Mouse (Mus musculus) c-Kit-positive CD71-negative TER-119-negative erythroid progenitor cells, embryonic 14.5 days (primary cell): ENCODE data around the gene Klf13.

ENCODE experiments used
- DNase-seq: peaks from one replicate; pipeline ENCODE4 v3.0.0-alpha.2; 2013; ENCODE audit warnings: low read depth

The Klf13 gene

DNA sequence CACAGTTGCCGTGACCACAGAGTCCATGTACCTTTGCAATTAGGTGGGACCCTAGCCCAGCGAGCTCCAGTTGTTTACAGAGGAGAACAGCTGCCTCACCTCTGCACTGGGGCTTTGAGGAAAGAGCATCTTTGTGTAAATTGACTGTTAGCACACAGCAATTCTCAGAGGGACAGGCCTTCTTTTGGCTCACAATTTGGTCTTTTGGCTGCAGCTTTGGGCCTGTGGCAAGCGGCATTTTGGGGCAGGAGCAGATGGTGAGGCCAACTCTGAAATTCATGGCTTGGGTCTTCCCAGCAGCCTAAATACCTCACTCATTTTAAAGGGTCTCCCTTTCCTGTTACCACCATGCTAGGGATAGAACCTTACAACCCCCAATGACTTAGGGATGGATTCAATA, 10.5 kb upstream of the Klf13 start:
- DNase-seq = no peak

DNA sequence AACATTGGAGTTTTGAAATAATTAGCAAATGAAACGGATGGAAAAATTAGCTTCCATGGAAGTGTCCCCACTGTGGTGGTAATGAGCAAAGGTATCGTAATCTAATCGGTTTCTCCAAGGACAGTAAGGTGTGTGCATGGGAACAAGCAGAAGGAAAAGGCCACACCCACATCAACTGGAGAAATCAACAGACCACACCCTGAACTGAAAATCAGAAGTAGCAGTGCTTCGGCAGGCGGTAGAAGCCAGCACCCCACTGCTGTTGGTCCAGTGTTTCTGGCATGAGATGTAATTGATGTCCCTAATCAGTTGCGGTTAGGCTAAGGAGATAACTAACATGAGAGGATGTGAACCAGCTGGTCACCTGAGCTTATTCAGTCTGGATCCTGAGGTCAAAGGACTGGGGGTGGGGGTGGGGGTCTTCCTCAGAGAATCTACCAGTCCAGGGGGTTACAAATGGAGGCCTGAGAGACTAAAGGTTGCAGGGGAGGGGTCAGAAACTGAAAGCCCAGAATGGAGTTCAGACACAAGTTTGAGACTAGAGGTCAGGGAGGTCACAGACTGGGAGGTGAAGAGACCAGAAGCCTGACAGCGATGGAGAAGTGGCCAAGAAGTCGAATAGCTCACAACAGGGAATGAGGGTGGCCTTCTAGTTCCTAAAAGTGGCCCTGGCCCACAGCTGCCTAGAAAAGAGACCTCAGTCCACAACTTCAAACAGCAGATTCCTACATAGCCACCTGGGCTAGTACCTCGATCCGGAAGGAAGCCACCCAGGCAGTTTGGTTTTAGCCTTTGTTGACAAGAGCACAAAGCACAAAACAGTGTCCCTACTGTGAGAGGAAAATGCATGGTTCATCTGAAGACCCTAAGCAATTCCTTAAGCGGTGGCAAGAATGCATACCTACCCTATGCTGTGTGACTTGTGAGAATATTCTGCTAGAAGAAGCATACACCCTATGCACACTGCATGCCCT, 9.1 kb upstream of the Klf13 start:
- no peak for DNase-seq

DNA sequence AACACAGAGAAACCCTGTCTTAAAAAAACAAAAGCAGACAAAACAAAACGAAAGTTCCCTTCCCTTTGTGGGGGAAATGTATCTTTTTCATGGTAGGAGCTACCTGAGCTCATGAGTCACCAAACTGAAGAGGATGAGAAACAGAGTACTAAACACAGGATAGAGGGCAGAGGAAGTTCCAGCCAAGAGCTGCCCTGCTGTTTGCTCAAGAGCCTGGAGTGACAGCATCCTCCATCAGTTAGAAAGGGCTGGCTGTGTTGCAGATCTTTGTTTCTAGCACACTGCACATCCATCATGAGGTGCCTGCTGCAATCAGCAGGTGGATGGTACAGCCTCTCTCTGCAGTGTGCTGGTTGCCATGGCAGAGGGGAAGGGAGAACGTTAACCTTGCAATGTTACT, 5.2 kb upstream of the Klf13 start:
- DNase-seq = no peak

DNA sequence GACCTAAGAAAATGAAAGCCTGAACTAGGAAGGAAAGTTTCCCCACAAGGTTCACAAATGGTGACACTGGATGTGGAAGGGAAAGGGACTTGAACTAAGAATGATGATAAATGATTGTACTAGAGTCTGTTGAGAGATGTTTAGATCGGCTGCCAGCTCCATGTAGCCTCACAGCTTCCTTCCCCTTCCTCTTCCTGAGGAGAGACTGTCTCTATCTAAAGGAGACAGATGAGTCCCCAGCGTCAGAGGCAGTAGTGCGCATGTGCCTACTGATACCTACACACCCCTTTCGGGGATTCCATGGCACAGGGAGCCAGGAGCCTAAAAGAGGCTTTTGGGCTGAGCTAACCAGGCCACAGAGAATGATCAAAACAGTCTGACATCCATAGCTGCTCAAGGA, 2.8 kb upstream of the Klf13 start:
- DNase-seq = no peak

DNA sequence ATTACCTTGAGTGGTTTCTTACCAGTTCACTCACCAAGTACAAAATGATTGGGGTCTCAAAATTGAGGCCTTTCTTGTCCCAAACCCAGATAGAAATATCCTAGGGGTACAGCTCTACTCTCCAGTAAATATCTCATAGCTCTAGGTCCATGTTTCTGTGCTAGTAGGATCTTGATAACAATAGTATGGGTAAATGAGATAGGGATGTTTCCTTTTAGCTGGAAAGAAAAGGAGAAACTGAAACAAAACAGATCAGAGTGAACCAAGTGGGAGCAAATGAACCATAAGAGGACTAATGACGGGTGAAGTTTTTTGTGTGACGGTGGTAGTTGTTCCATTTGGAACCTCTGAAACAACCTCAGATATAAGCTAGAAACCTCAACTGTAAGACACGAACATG, 2.3 kb upstream of the Klf13 start:
- no peak for DNase-seq

DNA sequence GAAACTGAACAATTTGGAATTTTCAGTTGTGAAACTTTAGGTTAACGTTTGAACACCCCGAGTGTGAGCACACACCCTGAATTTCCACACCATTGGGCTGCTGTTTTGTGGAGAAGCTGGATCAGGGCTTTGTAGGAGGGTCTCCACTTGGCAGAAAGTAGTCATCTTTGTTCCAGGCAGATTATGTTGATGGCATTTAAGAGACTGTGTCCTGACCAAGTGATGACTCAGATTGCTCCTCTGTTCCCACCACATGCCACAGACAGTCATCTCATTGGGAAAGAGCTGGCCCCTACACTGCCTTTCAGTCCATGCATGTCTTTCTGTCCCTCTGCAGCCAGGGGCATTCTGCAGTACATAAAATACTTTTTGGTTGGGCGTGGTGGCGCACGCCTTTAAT, 1.6 kb upstream of the Klf13 start:
- DNase-seq = no peak

DNA sequence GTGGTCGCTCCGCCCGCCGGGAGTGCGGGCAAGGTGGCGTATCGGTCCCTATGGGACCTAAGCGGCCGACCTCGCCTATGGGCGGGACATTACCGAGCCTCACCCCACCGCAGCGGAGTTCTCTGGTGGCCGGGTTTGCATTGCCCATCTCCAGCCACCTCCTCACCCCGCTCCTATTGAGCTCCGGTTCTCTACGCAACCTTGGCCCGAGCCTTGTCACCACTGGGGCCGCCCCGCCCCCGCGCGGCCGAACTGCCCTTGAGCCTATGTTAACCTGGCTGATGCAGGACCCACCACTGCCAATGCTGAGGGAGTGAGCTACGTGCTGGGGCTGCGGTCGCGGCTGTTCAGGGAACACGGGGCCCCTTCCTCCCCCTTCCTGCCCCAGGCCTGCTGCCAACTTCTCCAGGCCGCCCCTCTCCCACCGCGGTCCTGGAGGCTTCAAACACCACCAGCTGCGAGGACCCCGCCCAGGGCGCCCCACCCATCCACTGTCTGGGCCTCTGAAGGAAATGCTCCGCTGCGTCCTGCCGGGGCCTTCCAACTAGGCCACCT, 759 bp upstream of the Klf13 start:
- DNase-seq = peak; percentile 70

DNA sequence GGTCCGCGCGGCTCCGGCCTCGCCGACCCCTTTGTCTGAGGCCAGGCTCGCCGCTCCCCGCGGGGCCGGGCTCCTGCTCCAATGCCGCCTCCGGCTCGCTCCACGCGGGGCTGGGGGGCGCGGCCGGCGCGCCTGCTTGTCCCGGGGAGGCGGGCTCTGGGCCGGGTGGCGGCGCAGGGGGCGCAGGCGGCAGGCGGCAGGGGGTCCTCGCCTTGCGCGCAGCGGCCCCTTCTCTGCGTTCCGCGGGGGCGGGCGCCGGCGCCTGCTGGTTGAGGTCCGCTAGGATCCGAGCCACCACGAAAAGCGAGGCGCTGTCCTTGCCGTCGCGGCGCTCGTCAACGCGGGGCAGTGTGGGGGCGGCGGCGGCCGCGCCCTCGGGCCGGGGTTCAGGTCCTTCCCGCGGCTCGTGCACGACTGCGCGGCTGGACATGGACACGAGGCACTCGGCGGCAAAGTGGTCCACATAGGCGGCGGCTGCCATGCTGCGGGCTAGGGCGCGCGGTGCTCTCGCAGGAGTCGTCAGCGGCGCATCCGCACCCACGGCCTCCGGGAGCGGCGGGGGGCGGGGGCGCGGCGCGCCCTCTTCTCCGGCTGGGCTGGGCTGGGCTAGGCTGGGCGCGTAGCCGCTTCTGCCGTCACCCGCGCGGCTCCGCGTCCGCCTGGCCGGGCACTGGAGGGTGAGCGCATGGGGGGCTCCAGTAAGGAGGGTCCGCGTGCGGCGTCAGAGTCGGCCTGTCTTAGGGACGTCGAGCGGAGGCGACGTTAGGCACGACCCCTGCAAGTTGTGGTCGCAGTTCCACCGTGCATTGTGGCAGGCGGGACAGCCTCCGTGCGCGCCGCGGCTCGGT, 425 bp downstream of the Klf13 start:
- no peak for DNase-seq

DNA sequence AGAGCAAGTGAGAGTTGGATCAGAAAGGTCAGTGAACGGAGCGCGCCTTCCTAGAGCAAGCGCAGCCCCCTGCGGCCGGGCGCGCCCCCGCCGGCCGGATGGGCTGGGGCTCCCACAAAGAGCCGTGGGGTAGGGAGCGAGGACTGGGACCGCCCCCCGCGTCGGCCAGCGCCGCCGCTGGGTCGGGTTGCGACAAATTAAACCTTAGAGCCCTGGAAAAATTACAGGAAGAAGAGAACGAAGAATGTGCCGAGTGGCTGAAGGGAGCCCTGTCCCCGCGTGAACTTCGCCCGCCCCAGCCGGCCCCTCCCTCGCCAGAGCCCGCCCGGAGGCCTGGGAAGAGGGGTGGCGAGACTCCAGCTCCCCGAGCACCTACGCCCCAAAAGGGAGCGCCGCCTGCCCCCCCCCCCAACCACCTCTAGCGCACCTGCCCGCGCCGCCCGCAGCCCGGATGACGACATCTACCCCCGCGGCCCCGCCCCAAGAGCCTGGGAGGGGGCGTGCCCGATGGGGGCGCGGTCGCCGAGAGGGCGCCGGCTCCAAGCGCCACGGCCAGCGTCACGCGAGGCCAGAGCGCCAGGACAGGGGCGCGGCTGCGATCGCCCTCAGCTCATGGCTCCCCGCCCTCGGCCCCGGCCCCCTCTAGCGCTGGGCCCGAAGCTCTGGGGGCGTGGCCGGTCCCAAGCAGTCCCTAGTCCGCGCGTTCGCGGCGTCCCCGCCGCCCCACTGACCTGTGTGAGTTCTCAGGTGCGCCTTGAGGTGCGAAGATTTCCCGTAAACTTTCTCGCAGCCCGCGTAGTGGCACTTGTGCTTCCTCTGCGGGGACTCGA, 1.3 kb downstream of the Klf13 start:
- DNase-seq = peak; percentile 78

DNA sequence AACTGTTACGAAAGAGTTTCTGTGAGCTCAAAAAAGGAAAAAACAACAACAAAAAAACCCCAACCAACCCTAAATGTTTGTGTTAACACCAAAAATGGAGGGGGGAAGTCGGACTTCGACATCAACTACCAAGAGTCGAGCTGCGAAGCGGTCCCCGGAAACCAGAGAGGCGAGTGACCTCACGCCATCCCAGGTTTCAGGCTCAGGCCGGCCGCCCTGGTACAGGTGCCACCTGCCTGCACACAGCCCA, 1.8 kb downstream of the Klf13 start:
- no peak for DNase-seq

DNA sequence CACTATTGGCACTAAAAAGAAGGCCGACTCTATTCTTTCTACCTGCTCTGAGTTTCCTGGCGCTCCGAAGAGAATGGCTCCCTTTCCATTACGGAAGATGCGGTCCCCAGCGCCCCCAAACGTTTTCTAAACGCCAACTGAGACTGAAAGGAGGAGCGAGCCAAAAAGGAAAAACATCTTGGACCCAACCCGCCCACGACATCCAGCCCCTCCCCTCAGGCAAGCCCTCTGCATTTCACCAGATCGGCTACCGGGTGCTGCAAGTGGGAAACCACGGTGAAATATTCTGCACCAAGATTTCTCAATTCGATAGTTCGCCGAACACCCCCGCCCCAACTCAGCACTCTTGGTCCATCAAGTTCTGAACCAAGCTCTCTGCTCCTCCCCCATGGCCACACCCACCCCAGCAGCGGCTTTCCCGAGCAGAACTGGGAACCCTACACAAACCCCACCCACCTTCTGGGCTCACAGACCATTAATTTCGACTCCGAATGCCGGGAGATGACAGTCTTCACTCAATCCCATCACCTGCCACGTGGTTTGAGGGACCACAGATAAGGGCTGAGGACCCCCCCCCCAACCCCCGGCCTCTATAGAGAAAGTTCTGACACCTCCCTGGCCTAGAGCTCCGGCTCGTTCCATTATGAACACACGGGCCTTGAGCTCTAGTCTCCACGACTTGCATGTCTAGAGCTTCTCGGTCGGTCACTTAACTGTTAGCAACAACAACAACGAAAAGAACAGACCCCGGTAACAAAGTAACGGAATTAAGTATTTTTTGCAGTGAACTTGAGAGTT, 2.3 kb downstream of the Klf13 start:
- DNase-seq = peak; percentile 58

DNA sequence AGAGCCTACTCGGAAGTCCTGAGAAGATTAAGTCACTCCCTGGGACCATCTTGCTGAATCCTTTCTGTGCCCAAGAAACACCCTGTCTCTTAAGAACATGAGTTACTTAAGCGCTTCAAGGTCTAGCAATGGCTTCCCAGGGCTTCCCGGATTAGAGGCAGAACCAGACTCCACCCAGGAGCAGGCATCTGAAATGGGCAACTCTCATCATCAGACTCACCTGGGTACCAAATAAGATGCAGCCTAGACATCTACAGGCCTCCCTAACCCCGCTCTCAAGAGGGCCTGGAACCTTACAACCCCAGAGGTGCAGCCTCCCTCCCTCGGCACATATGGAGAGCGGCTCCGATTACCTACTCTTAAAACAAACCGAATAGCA, 2.9 kb downstream of the Klf13 start:
- no peak for DNase-seq

DNA sequence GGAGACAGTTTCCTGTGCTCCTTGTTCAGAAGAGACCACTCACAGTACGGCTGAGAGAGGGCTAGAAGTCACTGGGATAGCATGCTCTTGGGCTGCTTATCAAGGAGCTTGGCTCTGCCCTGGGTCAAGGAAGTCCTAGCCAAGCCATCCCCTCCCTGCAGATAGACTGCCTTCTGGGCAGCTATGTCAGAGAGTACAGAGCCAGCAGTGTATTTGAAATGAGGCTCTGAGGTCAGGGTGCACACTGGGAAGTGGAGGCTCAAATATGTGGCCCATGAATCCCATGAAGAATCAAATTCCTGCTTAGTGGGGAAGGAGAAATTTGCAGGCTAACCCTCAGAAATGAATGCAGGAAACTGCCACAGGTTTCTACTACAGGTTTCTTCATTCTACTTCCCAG, 4.2 kb downstream of the Klf13 start:
- DNase-seq = no peak

DNA sequence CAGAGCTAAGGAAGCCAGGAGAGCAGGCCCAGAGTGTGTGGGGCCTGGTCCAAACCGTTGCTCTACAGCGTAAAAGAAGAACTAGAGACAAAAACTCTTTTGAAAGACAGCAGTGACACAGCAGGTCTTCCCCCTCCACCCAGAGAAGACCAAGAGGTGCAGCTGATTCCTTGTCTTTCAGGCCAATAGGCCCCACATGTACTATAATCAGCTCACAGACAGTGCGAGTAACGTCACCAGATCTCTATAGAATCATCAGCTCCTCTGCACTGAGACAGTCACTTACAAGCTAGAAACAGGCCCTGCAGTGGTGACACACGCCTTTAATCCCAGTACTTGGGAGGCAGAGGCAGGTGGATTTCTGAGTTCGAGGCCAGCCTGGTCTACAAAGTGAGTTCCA, 4.8 kb downstream of the Klf13 start:
- no peak for DNase-seq

DNA sequence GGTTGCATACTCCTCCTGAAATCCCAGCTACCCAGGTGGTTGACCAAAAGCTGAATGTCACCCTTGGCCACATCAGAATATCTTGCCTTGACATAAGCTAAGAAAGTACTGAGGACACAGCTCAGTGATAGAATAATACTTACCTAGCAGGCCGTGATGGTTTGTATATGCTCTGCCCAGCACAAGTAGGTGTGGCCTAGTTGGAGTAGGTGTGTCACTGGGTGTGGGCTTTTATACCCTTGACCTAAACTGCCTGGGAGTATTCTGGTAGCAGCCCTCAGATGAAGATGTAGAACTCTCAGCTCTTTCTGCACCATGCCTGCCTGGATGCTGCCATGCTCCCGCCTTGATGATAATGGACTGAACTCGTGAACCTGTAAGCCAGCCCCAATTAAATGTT, 6.3 kb downstream of the Klf13 start:
- DNase-seq = no peak

DNA sequence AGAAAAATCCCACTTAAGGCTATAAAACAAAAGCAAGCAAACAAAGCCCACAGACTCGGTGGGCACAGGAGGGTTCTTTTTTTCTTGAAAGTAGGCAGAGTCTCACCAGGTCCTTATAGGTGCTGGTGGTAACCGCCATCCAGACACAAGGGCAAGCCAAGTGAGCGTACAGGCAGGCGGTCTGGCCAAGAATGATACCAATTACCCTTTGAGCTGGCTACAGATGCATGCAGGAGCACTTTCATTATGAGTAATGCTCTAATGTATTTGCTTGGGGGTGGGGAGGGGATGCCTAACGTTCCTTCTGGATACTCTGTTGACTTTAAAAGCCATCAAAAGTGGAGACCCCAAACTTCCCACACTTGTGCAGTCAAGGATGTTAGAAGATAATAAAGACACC, 7.9 kb downstream of the Klf13 start:
- DNase-seq = no peak

DNA sequence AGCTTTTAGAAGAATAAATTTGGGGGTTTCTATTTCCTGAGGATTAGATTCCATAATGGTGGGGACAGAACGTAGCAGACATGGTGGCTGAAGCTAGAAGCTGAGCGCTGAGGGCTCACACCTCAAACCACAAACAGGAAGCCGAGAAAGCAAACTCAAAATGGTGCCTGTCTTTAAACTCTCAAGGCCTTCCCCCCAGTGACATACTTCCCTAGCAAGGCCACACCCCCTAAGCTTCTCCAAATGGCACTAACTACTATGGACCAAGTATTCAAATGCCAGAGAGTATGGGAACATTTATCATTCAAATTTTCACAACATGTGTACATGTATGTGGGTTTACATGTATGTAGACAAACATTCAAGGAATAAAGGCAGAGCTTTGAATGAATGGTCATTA, 8.6 kb downstream of the Klf13 start:
- DNase-seq = no peak

DNA sequence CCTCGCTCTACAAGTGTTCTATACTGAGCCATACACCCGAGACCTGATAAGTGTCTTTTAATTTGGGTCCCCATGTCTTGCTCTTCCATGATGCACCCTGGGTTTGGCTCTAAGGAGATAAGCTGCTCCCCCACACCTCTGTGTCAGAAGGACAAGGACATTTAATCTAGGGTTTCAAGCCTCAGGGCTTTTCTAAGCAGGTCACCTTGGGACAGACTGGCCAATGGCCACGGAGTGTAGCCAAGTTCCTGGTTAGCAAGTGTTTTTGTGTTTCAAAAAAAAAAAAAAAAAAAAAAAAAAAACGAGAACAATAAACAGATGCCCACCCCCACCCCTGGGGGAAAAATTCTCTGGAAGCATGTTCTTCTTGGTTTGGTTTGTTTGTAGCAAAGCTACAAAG, 9.6 kb downstream of the Klf13 start:
- no peak for DNase-seq

DNA sequence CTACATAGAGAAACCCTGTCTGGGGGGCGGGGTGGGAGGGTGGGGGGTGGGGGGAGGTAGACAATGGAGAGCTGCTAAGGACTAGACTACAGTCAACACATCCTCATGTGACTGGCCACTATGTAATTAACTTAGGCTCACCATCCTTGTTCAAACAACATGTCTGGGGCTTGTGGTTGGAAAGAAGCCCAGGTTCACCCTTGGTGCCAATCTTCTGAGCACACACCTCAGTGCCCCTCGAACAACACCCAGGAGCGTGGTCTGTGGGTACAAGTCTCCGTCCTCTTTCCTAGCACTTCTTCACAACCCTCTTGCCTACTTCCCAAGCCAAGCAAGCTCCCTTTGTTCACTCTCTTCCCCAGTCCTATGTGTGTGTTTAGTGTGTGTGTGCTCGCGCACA, 11.6 kb downstream of the Klf13 start:
- DNase-seq = no peak

DNA sequence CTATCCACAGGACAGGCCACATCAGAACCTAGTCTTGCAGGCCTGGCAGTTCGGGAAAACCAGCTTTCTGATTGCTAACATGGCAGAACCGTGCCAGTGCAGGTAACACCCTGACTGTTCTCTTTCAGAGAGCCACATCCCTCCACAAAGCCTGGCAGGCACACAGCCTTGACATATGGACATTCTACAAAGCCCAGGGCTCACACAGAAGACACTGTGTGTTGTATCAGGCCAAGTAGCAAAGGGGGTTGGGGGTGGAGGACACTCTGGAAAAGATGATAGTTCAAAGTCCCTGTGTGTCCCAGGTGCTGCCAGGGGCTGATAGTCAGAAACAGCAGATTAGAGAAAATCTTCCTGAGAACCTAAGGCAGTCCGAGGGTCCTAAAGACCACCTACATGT, 12.2 kb downstream of the Klf13 start:
- no peak for DNase-seq
